Mouse (Mus musculus) embryonic fibroblast, embryonic 13.5 days (primary cell): ENCODE data around the gene Gm45337.

Source experiments
- CTCF ChIP-seq: IDR thresholded peaks from 2 replicates; pipeline ENCODE4 v1.5.1; 2011; ENCODE audit warnings: mild to moderate bottlenecking, control low read depth, low read length, moderate library complexity, borderline replicate concordance; ENCODE audit not compliant: insufficient read depth
- POLR2A ChIP-seq: IDR thresholded peaks from 2 replicates; pipeline ENCODE4 v1.6.1; 2011; ENCODE audit warnings: low read depth, mild to moderate bottlenecking, control low read depth, low read length, moderate library complexity

GRCm38 (mm10) chr7:142152191-142152590 is 7.8 kb upstream of the Gm45337 start:
- no peak for TF ChIP-seq CTCF
- TF ChIP-seq POLR2A: no peak
